Mouse (Mus musculus) regulatory T cell (primary cell): ENCODE data around the gene Ola1.

Experiments
- in situ Hi-C: fragments of 300-600 bp; cut with MboI, MseI; formaldehyde crosslinking; loops from one replicate; pipeline ENCODE4 v1.15.1; 2025; ENCODE audit warnings: high pct_unique_total_duplicates

Ola1 gene

DNA sequence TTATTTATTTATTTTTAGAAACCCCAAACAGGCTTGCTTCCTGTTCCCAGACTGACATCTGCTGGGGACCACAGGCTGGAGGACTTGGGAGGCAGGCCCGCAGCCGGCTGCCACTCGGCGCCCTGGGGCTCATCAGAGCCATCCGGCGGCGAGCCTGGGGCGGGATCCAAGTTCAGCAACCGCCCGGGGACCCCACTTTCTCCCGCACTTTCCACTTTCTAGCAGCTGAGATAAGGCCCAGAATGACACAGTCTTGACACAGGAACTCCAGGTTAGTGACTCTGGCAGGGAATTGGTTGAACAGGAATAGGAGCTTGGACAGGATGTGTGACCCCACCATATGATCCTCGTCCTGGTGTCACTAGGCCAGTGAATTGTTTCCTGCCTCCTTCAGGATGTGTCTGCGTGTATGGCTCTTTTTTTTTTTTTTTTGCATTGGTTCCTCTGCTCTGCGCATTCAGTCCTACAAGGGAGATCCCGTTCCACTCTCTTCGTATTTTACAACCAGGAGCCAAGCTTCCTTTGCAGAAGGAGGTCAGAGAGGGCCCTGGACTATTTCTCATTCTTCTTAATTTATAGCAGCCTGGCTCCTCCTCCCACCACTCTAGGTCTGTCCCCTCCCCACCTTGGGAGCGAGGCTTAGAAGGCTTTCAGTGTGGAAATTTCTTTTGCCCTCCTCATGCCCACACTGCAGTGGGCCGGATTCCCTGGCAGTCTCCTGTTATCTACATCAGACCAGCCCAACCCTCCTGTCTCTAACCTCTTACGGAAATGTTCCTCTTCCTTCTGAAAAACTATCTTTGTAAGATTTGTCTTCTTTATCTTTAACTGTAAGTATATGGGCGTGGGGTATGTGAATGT, 152.2 kb downstream of the Ola1 start:
- in situ Hi-C loops: no loop called here

DNA sequence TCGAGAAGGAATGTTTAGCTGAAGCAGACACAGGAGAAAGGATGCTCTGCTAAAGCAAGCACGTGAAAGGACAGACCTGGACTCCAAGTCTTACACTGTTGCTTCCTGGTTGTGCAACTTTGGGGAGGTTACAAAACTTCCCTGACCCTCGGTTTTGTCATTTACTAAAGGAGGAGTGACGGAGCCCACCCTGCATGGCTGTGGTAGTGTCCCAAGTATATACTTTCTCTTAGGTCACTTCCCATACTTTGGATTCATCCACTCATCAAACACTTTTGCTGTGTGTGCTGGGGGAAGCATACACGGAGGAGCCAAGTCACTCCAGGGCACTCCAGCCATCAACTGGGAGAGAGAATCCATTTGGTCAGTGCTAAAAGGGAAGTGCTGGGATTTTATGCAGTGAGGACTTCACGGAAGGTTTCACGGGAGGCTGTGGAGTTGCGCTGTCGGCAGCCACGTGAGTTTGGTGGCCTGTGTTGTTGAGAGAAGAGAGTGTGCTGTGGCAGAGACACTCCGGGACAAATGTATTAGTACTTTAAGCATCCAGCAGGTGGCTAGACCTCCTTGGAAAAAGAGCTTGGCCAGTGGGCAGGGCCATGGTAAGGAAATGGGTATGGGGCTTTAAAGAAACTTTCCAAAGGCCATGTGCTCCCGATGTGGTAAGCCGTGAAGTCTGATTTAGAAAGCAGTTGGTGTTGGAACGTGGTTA, 154.7 kb downstream of the Ola1 start:
- in situ Hi-C loops: no loop called here

DNA sequence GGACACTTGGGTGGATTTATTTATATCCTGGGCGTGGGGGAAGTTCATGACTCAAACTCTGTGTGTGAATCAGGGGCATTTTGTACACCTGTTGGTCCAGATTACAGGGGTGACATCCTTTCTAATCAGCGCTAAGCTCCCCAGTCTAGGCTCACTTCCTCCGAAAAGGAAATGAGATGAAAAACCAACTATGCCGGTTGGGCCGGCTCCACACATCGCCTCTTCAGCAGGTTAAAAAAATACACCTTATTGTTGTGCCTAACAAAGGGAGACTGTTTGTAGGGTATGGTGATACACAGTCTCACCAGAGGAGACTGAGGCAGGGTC, 158.5 kb downstream of the Ola1 start:
- in situ Hi-C loops: no loop called here

DNA sequence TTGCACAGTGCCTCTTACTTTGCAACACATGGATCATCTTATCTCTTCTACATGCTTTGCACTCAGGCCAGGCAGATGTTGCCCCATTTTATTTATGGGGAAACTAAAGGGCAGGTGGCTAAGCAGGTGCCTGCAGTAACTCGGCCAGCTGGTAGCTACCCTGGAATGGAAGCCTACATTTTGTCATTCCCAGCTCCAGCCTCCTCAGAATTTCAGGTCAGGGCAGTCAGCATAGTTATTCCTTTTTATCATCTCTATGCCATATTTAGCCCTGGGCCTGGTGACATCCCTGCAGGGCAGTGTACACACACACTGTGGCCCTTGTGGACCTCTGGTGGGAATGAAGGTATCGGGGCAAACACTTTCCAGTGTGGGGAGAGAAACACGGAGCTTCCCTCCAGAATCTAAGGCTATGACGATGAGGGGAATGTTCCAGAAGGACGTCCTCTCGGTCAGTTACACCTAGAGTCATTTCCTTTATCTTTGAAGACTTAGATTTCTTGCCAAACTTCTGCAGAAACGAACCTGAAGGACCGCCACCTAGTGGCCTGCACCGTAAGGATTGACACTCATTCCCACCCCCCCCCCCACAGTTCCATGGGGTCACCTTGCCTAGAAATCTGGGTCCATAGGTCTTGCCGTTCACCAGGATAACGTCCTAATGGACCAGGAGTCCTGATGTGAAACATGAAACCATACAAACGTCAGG, 159.0 kb downstream of the Ola1 start:
- in situ Hi-C loops: loop anchor here (5.0 kb wide), 1 partner anchor 67 kb away; no protein-coding TSS in a partner anchor

DNA sequence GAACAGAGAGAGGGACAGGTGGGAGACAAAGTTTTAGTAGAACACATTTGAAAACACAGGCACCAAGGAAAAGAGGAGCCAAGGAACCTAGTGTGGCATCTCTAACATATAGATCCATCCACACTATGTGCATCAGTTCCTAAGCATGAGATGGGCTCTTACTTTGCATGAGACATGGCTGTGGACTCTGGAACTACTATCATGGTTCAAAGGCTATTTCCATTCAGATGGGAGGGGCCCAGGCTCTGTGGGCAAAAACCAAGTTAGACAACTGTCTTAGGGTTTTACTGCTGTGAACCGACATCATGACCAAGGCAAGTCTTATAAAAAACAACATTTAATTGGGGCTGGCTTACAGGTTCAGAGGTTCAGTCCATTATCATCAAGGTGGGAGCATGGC, 160.4 kb downstream of the Ola1 start:
- in situ Hi-C loops: loop anchor here (5.0 kb wide), 1 partner anchor 66 kb away; no protein-coding TSS in a partner anchor

DNA sequence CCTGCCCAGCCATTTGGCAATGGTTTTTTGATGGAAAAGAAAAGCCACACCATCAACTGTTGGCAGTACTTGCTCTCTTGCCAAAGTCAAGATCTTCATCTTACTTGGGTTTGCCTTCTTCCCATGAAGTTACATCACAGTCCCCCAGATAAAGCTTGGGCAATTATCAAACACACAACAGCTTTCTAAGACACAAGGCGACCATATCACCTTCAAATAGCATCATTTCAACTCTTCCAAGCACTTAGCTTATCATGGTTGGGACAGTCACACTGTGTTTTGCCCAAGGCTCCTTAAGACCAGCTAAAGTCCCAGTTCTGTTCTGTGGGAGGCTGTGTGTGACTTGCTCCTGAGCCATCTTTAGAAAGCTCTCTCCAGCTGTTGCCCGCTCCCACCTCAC, 161.1 kb downstream of the Ola1 start:
- in situ Hi-C loops: loop anchor here (5.0 kb wide), 1 partner anchor 65 kb away; no protein-coding TSS in a partner anchor

DNA sequence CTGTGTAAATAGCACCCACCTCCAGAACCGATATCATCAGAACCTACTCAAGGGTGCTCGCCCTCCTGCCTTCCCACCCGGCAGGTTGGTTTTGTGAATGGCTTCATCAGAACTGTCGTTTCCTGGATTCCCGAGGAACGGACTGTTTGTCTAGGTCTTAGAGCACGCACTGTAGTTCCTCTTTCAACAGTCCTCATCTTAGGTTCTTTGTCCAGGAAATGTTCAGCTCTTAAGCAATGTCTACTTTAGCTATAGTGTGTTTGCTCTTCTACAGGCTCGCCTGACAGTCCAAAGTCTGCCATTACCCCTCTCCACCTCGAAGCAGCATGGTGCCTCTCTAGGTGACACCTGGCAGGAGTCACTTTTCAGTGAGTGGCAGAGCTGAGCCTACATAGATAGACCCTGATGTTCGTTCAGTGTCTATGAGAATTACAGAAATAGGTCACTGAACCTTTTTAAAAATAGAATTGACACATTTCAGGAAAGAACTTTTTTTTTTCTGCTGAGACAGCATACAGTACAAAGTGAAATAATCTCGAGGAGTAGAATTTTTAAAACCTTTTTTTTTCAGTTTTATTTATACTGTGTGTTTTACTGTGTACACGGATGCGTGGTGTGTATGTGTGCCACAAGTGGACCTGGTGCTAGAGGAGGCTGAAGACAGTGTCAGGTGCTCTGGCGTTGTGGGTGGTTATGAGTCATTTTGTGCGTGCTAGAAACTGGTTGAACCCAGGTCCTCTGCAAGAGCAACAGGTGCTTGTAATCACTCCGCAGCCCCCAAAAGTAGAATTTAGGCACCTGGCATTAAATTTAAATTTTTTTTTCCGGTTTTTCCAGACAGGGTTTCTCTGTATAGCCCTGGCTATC, 162.4 kb downstream of the Ola1 start:
- in situ Hi-C loops: loop anchor here (5.0 kb wide), 1 partner anchor 64 kb away; no protein-coding TSS in a partner anchor

DNA sequence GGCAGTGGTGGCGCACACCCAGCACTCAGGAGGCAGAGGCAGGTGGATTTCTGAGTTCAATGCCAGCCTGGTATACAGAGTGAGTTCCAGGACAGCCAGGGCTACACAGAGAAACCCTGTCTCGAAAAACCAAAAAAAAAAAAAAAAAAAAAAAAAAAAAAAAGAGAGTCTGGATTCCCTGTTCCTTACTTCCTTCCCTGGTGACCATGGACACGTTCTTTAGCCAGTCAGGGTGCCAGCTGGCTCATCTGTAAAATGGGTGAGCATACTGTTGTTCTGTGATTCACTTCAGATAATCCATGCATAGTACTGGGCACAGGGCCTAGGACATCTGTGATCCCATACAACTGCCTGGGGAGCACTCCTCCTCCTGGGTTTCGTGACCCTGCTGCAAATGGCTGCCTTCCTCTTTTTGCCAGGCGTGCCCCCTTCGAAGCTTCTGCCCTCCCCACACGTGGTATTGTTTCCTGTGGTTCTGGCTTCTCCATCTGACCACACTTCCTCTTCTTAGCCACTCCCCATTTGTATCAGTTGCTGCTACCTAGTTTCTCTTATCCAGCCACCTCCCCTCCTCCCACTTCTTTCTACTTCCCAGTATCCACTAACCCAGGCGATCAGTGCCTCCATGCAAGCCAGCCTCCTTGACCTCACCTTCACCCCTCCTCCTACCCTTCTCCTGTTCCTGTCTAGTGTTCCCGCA, 164.8 kb downstream of the Ola1 start:
- in situ Hi-C loops: loop anchor here (5.0 kb wide), 1 partner anchor 42 kb away; no protein-coding TSS in a partner anchor

DNA sequence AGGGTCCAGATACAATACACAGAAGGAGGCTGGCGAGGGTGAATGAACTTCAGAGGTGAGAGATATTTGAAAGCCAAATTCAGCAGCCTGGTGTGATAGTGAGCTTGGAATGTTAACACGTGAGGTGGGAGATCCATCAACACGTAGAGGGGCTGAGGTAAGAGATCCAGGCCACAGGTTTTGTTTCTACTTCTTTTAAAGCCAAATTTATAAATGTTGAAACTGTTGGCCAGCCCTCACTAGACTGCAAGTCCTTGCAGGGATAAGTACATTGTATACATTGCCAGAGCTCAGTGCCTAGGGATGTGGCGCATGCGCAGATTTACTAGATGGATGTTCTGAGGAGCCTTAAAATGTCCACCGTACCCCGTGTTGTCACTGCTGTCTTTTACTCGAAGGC, 168.3 kb downstream of the Ola1 start:
- in situ Hi-C loops: loop anchor here (5.0 kb wide), 1 partner anchor 38 kb away; no protein-coding TSS in a partner anchor

DNA sequence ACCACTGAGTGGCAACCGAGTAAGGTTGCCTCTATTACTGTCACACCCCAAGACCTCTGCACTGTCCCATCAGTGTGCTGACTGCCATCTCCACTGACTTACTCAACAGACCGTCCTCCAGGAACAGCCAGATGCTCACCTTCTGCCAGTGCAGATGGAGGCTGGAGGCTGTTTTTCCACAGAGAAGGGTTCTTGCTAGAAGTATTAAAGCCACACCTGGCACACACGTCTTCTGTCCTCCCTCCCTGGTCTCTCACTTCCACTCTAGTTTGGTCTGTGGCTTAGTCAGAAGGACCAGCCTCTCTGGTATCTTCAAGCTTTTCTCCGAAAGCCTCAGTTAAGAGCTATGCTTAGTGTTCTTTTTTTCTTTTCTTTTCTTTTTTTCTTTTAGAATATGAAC, 168.7 kb downstream of the Ola1 start:
- in situ Hi-C loops: loop anchor here (5.0 kb wide), 1 partner anchor 38 kb away; no protein-coding TSS in a partner anchor

DNA sequence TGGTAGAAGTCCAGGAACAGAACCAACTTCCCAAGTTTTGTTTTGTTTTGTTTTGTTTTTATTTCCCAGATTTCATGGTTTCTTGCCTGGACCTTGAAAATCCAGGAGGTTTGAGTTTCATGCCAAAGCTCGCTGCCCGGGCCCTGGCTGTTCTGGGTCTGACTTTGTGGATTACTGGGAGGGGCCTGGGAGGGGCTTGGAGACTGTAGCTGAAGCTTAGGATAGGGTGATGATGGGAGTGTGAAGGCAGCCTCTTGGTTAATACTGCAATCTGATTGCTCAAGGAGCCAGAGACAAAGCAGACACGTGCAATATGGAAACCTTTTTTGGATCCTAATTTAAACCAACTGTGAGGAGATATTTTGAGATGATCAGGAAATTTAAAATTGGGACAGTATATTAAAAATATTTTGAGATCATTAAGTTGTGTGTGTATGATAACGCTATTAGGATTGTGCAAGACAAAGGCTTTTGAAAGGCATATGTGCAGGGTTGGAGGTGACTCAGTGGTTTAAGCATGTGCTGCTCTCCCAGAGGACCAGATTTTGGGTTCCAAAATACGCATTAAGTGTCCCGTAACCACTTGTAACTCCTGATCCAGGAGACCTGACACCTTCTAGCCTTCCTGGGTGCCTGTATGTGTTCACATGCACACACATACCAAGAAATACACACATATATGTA, 169.6 kb downstream of the Ola1 start:
- in situ Hi-C loops: no loop called here

DNA sequence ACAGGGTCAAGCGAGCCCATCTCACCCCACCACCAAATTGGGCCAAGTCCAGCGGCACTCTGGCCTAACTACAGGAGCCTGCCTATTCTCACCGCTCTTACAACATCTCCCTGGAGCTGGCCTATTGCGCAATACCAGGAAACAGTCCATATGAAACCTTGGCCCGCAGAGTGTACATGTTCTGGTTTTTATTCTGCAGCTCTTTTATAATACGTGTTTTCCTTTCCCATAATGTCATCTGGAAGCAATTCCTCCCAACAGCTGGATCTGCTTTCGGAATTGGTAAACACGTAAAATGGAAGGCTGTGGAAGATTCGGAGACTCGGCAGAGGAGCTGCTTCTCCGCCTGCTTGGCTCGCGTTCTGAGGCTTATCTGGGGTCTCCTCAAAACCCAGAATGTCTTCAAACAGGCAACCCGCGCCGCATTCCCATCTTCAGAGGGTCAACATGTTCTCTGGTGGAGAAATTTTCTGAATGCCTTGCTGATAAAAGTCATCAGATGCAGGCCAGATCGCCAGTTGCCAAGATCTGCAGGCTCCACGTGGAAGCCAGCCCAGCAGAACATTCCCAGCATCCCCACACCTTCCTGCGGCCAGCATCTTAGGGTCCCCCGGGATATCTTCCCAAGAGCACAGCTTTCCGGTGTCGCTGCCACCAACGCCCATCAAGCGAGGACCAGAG, 171.5 kb downstream of the Ola1 start:
- in situ Hi-C loops: no loop called here

DNA sequence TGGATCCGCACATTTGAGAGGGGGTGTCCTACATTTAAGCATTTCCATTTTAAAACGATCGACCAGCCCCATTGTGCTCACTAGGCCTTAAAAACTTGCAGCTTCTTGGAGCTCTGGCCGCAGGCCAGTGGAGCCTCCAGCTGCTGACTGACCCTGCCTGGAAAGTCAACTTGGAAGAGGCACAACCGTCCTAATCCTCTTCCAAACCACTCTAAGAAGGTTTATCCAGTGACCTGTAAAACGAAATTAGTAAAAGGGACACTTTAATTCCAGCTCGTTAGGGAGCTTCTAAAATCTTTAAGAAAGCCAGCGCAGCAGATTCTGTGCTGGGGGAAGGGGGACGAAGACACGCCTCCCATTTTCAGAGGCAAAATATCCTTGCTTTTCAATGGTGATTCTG, 172.1 kb downstream of the Ola1 start:
- in situ Hi-C loops: no loop called here

DNA sequence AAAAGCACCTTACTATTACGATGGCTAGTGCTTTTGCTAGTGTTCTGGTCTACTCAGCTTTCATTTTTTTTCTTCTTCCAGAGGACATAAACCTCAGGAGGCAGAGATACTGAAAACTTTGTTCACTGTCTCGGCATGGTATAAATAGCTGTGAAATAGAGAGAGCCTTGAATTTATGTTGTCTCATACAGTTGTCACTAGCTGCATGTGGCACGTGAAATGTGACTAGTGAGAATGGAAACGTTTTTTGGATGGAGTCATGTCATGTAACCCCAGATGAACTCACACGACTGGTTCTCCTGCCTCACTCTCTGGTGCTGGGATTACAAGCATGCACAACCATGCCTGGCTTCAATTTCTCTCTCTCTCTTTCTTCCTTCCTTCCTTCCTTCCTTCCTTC, 173.2 kb downstream of the Ola1 start:
- in situ Hi-C loops: no loop called here
